Mouse (Mus musculus) liver, adult 2 months (tissue): ENCODE data around the gene Mark3.

Experiments used
- CTCF ChIP-seq: fragments of 200-500 bp; IDR thresholded peaks from 2 replicates; pipeline ENCODE4 v1.5.1; 2011; ENCODE audit warnings: low read depth, low read length, control low read depth
- POLR2A ChIP-seq: fragments of 200-500 bp; IDR thresholded peaks from 2 replicates; pipeline ENCODE4 v1.6.1; 2011; ENCODE audit warnings: low read length, control low read depth; ENCODE audit not compliant: insufficient read depth; ENCODE audit errors: extremely low read depth

GRCm38 (mm10) chr12:111694880-111695804 lies 120.8 kb downstream of the Mark3 start:
- TF ChIP-seq CTCF (no peak), POLR2A (no peak)
